Mouse (Mus musculus) midbrain, embryonic 16.5 days (tissue): ENCODE measurements around the gene Sox6. TPM values are rescaled to one million over a fixed set of nuclear protein-coding genes. Genes with fewer than 3 reads are reported as not detected.

Experiments used
- ATAC-seq: fragments of 200-750 bp; cut with Nextera tagmentation; 2 replicates; pipeline ENCODE4 v1.8.0; 2017; ENCODE audit warnings: moderate TSS enrichment
- H3K27ac ChIP-seq: fragments of 300-500 bp; sonication (generic); 2 replicates; pipeline ENCODE4 v1.5.1; 2014; ENCODE audit warnings: mild to moderate bottlenecking, low read length, mixed read lengths
- H3K27me3 ChIP-seq: fragments of 300-500 bp; sonication (generic); 2 replicates; pipeline ENCODE4 v1.6.1; 2014; ENCODE audit warnings: low read depth, low read length, mixed read lengths; ENCODE audit not compliant: control insufficient read depth, insufficient read depth
- H3K36me3 ChIP-seq: fragments of 300-500 bp; sonication (generic); 2 replicates; pipeline ENCODE4 v1.6.1; 2014; ENCODE audit warnings: mild to moderate bottlenecking, low read length, moderate library complexity, mixed read lengths; ENCODE audit not compliant: control insufficient read depth, insufficient read depth
- H3K4me1 ChIP-seq: fragments of 300-500 bp; sonication (generic); 2 replicates; pipeline ENCODE4 v1.6.1; 2014; ENCODE audit warnings: mild to moderate bottlenecking, low read length, mixed read lengths; ENCODE audit not compliant: control insufficient read depth, insufficient read depth
- H3K4me2 ChIP-seq: fragments of 300-500 bp; sonication (generic); 2 replicates; pipeline ENCODE4 v1.6.1; 2014; ENCODE audit warnings: mild to moderate bottlenecking, low read length, mixed read lengths
- H3K4me3 ChIP-seq: fragments of 300-500 bp; sonication (generic); 2 replicates; pipeline ENCODE4 v1.5.1; 2014; ENCODE audit warnings: low read depth, mild to moderate bottlenecking, low read length, moderate library complexity, mixed read lengths
- H3K9ac ChIP-seq: fragments of 300-500 bp; sonication (generic); 2 replicates; pipeline ENCODE4 v1.6.1; 2014; ENCODE audit warnings: low read depth, low read length, mixed read lengths
- H3K9me3 ChIP-seq: fragments of 300-500 bp; sonication (generic); replicated peaks from 2 replicates; pipeline ENCODE4 v1.6.1; 2014; ENCODE audit warnings: mild to moderate bottlenecking, low read length, mixed read lengths; ENCODE audit not compliant: control insufficient read depth, poor library complexity, severe bottlenecking
- WGBS: fragments of 180-500 bp; shearing (Covaris S2); extraction: QIAGEN DNeasy Blood & Tissue Kit; methylation state at CpG from one replicate; pipeline ENCODE4 v1.1.7; 2014; 5-methylcytosine and 5-hydroxymethylcytosine counted together
- polyA plus RNA-seq: library from polyadenylated mRNA; unstranded; fragments of >200 nt; fragmentation: Nextera tagmentation; extraction: Ambion mirVana; gene quantifications from 2 replicates; pipeline ENCODE4 v1.2.1, GENCODE M21; 2015

Gene Sox6
- polyA plus RNA-seq, 1 experiment from 2014 or later, result 47.2 TPM

- Histone ChIP-seq H3K36me3 (no peaks in the 10 kb centered on the region), H3K9ac (no peak overlapping the region), H3K4me2 (no peak overlapping the region), H3K27me3 (no peaks in the 10 kb centered on the region), H3K4me3 (no peak overlapping the region), H3K27ac (no peak overlapping the region), H3K4me1 (no peaks in the 10 kb centered on the region), H3K9me3 (no peaks in the 10 kb centered on the region)
- 93% methylated on average over 1 of the region's 1 CpGs for WGBS
- ATAC-seq, result no peak
Observed at GRCm38 (mm10) chr7:115910313-115910712, 128.3 kb downstream of the Sox6 start.

- no peaks in the 10 kb centered on the region for H3K9me3 ChIP-seq
- no peak overlapping the region for H3K9ac ChIP-seq
- H3K4me3 ChIP-seq, result no peak overlapping the region
- H3K4me2 ChIP-seq, result no peak overlapping the region
- no peaks in the 10 kb centered on the region for H3K36me3 ChIP-seq
- WGBS, result 38% methylated on average over 9 of the region's 9 CpGs
- H3K27ac ChIP-seq, result no peak overlapping the region
- no peaks in the 10 kb centered on the region for H3K27me3 ChIP-seq
- no peak for ATAC-seq
- H3K4me1 ChIP-seq, result peaks cover 8% of the 10 kb centered on the region; the same call in 1 of the 2 replicates
Observed at GRCm38 (mm10) chr7:115904798-115905207, 133.8 kb downstream of the Sox6 start.

GRCm38 (mm10) chr7:115903931-115904797, 134.4 kb downstream of the Sox6 start:
- no peak overlapping the region for H3K27ac ChIP-seq
- 32% methylated on average over 5 of the region's 5 CpGs for WGBS

GRCm38 (mm10) chr7:115903368-115903767, 135.2 kb downstream of the Sox6 start:
- no peak overlapping the region for H3K27ac ChIP-seq
- no peaks in the 10 kb centered on the region for H3K27me3 ChIP-seq
- no peak overlapping the region for H3K4me2 ChIP-seq
- no peaks in the 10 kb centered on the region for H3K36me3 ChIP-seq
- H3K4me1 ChIP-seq, result peaks cover 8% of the 10 kb centered on the region; the same call in 1 of the 2 replicates
- no peaks in the 10 kb centered on the region for H3K9me3 ChIP-seq
- H3K4me3 ChIP-seq, result no peak overlapping the region
- no peak overlapping the region for H3K9ac ChIP-seq
- WGBS, result 6% methylated on average over 1 of the region's 1 CpGs
- no peak for ATAC-seq

More at GRCm38 (mm10) chr7:115903931-115904797, 134.4 kb downstream of the Sox6 start:
- Histone ChIP-seq H3K36me3 (no peaks in the 10 kb centered on the region), H3K9me3 (no peaks in the 10 kb centered on the region), H3K4me2 (no peak overlapping the region), H3K9ac (no peak overlapping the region), H3K4me1 (peaks cover 8% of the 10 kb centered on the region; the same call in 1 of the 2 replicates), H3K4me3 (no peak overlapping the region), H3K27me3 (no peaks in the 10 kb centered on the region)
- ATAC-seq, result peak; percentile 54; the same call in 1 of the 2 replicates

- WGBS, result 90% methylated on average over 6 of the region's 6 CpGs
- no peak for ATAC-seq
- no peaks in the 10 kb centered on the region for H3K27me3 ChIP-seq
- no peak overlapping the region for H3K4me2 ChIP-seq
- H3K9me3 ChIP-seq, result no peaks in the 10 kb centered on the region
- no peaks in the 10 kb centered on the region for H3K36me3 ChIP-seq
- no peak overlapping the region for H3K27ac ChIP-seq
- no peaks in the 10 kb centered on the region for H3K4me1 ChIP-seq
- H3K9ac ChIP-seq, result no peak overlapping the region
- H3K4me3 ChIP-seq, result no peak overlapping the region
Observed at GRCm38 (mm10) chr7:115895831-115896230, 142.8 kb downstream of the Sox6 start.

- Histone ChIP-seq H3K36me3 (no peaks in the 10 kb centered on the region), H3K4me1 (no peaks in the 10 kb centered on the region), H3K9ac (no peak overlapping the region), H3K4me2 (no peak overlapping the region), H3K27ac (no peak overlapping the region), H3K9me3 (no peaks in the 10 kb centered on the region), H3K27me3 (no peaks in the 10 kb centered on the region), H3K4me3 (no peak overlapping the region)
- ATAC-seq, result no peak
- 88% methylated on average over 4 of the region's 4 CpGs for WGBS
Observed at GRCm38 (mm10) chr7:115895028-115895671, 143.4 kb downstream of the Sox6 start.

GRCm38 (mm10) chr7:115891482-115891881, 147.1 kb downstream of the Sox6 start:
- H3K4me1 ChIP-seq, result no peaks in the 10 kb centered on the region
- H3K27ac ChIP-seq, result no peak overlapping the region
- WGBS, result 95% methylated on average over 3 of the region's 3 CpGs
- no peak overlapping the region for H3K4me3 ChIP-seq
- no peak for ATAC-seq
- no peak overlapping the region for H3K4me2 ChIP-seq
- H3K9me3 ChIP-seq, result no peaks in the 10 kb centered on the region
- no peaks in the 10 kb centered on the region for H3K27me3 ChIP-seq
- H3K36me3 ChIP-seq, result no peaks in the 10 kb centered on the region
- no peak overlapping the region for H3K9ac ChIP-seq

GRCm38 (mm10) chr7:115889926-115890325, 148.7 kb downstream of the Sox6 start:
- no peak overlapping the region for H3K4me2 ChIP-seq
- WGBS, result 80% methylated on average over 7 of the region's 7 CpGs
- no peak overlapping the region for H3K4me3 ChIP-seq
- no peaks in the 10 kb centered on the region for H3K36me3 ChIP-seq
- H3K9ac ChIP-seq, result no peak overlapping the region
- H3K27ac ChIP-seq, result no peak overlapping the region
- ATAC-seq, result no peak
- no peaks in the 10 kb centered on the region for H3K9me3 ChIP-seq
- no peaks in the 10 kb centered on the region for H3K27me3 ChIP-seq
- H3K4me1 ChIP-seq, result no peaks in the 10 kb centered on the region

GRCm38 (mm10) chr7:115888561-115888960, 150.0 kb downstream of the Sox6 start:
- no peaks in the 10 kb centered on the region for H3K4me1 ChIP-seq
- no peak overlapping the region for H3K27ac ChIP-seq
- H3K27me3 ChIP-seq, result no peaks in the 10 kb centered on the region
- H3K9me3 ChIP-seq, result no peaks in the 10 kb centered on the region
- WGBS, result 92% methylated on average over 1 of the region's 1 CpGs
- H3K4me2 ChIP-seq, result no peak overlapping the region
- no peak overlapping the region for H3K4me3 ChIP-seq
- no peak for ATAC-seq
- no peaks in the 10 kb centered on the region for H3K36me3 ChIP-seq
- no peak overlapping the region for H3K9ac ChIP-seq
